Mouse (Mus musculus): ENCODE results near the gene Slc10a7. TPM values are rescaled to one million over a fixed set of nuclear protein-coding genes. Genes with fewer than 3 reads are reported as not detected.
"Not testable (repeated sequence)": the region's sequence is repeated elsewhere in the genome, so short reads cannot be mapped to it uniquely, and the experiment has no call there.

Gene Slc10a7
- polyA plus RNA-seq, 1 experiment from 2014 or later = 19.2 TPM

DNA sequence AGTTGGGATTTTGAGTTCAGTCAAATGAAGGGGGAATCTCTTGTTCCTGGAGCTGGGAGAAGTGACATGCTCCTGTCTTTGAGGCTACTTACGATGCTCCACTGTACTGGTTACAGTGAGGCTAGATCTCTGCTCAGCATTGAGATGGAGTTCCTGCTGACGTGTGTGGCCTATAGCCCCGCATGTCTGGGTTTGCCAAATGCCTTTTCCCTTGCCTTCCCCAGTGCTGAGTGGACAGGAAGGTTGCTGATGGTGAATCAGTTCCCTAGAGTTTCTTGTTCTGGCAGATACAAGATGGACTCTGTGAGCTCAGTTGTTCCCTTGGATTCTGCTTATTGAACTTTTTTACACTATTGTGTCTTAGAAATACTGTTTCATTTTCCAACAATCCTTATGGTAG lies 1.8 kb downstream of the Slc10a7 start:
- H3K27me3 ChIP-seq = no peaks in the 10 kb centered on the region
- H3K9ac ChIP-seq = no peak overlapping the region
- no peak overlapping the region; the same call in 1 of the 2 replicates for H3K4me2 ChIP-seq
- no peak for ATAC-seq (replicated peaks; ENCODE audit: low FRiP score)
- H3K9me3 ChIP-seq (replicated peaks) = no peaks in the 10 kb centered on the region
- 73% methylated on average over 3 of the region's 3 CpGs for WGBS
- no peak overlapping the region for H3K27ac ChIP-seq
- no peak overlapping the region for H3K4me3 ChIP-seq (replicated peaks)
- H3K4me1 ChIP-seq = peaks cover 13% of the 10 kb centered on the region
- H3K36me3 ChIP-seq = peaks cover 17% of the 10 kb centered on the region

DNA sequence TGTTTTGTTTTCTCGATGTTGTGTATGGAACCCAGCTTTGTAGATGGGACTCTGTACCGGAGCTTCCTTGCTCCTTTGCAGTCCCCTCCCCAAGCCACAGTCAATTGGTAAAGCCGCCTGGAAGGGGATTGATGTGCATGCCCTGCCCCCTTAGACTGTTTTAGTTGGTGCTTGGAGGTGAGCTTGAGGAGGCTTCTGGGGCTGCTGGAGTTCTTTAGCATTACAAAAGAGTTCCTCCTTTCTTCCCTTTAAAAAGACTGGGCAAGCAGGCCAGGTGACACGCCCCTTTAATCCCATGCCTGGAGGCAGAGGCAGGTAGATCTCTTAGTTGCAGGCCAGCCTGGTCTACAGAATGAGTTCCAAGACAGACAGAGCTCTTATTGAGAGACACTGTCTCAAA lies 4.0 kb downstream of the Slc10a7 start:
- Histone ChIP-seq H3K9ac (no peak overlapping the region), H3K4me3 (replicated peaks) (no peak overlapping the region), H3K27me3 (no peaks in the 10 kb centered on the region), H3K36me3 (peaks cover 26% of the 10 kb centered on the region), H3K4me1 (peaks cover 8% of the 10 kb centered on the region), H3K9me3 (replicated peaks) (no peaks in the 10 kb centered on the region), H3K27ac (no peak overlapping the region), H3K4me2 (no peak overlapping the region)
- 91% methylated on average over 4 of the region's 4 CpGs for WGBS
- no peak for ATAC-seq (replicated peaks; ENCODE audit: low FRiP score)

DNA sequence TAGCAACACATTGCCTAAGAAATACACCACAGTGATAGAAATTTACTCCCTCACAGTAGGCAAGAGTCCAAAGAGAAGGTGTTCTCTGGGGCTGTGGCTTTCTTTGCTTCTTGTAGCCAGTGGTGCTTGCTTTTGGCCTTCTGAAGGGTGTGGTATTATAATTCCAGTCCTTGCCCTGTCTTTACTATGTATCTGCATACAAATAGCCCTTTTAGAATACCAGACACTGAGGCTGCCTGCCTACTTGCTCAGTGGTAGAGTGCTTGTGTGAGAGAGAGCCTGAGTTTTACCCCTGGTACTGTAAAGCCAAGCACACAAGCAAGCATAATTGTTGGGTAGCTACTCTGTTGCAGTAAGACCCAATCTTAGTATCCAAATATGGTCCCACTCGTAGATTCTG lies 5.6 kb downstream of the Slc10a7 start:
- H3K9me3 ChIP-seq (replicated peaks) = no peaks in the 10 kb centered on the region
- no peak overlapping the region for H3K9ac ChIP-seq
- peaks cover 8% of the 10 kb centered on the region for H3K4me1 ChIP-seq
- no peaks in the 10 kb centered on the region for H3K27me3 ChIP-seq
- no peak for ATAC-seq (replicated peaks; ENCODE audit: low FRiP score)
- H3K4me3 ChIP-seq (replicated peaks) = no peak overlapping the region
- no peak overlapping the region for H3K27ac ChIP-seq
- no peak overlapping the region for H3K4me2 ChIP-seq
- H3K36me3 ChIP-seq = peaks cover 26% of the 10 kb centered on the region
- WGBS = 100% methylated on average over 1 of the region's 1 CpGs

DNA sequence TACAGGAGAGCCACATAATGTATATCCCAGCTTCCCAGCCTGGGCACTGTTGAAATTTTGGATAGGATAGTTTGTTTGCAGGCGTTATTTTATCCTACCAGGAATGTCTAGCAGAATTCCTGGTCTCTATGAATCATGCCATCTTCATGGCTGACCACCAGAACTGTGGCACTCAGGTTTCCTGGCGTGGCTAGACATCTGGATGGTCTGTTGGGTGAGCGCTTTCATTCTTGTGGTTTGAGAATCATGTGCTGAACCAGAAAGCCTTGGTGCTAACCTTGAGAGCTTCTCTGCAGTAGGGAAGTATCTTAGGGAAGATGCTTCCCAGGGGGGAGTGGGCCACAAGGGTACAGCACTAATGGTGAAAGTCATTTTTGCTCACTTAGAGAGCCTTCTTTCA lies 6.0 kb downstream of the Slc10a7 start:
- no peak overlapping the region for H3K4me3 ChIP-seq (replicated peaks)
- no peak for ATAC-seq (replicated peaks; ENCODE audit: low FRiP score)
- no peak overlapping the region for H3K9ac ChIP-seq
- peaks cover 26% of the 10 kb centered on the region for H3K36me3 ChIP-seq
- 91% methylated on average over 3 of the region's 3 CpGs for WGBS
- peaks cover 8% of the 10 kb centered on the region for H3K4me1 ChIP-seq
- H3K27me3 ChIP-seq = no peaks in the 10 kb centered on the region
- H3K27ac ChIP-seq = no peak overlapping the region
- no peak overlapping the region for H3K4me2 ChIP-seq
- H3K9me3 ChIP-seq (replicated peaks) = no peaks in the 10 kb centered on the region

DNA sequence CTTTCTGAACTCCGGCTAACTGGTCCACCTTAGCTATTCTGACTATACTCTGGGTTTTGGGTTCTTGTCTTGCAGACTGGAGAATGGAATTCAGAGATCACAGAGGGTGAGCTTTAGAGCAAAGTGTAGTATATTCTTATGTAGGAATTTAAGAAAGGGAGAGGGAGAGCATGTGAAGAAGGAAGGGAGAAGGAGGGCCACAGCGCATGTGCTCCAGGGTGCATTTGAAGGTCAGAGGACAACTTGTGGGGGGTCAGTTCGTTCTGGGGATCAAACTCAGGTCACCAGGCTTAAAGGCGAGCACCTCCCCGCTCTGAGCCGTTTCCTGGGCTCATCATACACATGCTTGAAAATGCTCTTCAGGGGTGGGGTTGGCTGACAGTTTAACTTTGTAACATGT lies 24.8 kb downstream of the Slc10a7 start:
- WGBS = 82% methylated on average over 6 of the region's 6 CpGs
- H3K4me1 ChIP-seq = no peaks in the 10 kb centered on the region
- H3K27me3 ChIP-seq = no peaks in the 10 kb centered on the region
- no peak for ATAC-seq (replicated peaks; ENCODE audit: low FRiP score)
- no peak overlapping the region for H3K27ac ChIP-seq
- no peak overlapping the region for H3K4me2 ChIP-seq
- H3K4me3 ChIP-seq (replicated peaks) = no peak overlapping the region
- no peaks in the 10 kb centered on the region for H3K9me3 ChIP-seq (replicated peaks)
- H3K36me3 ChIP-seq = peaks cover 38% of the 10 kb centered on the region
- no peak overlapping the region for H3K9ac ChIP-seq

DNA sequence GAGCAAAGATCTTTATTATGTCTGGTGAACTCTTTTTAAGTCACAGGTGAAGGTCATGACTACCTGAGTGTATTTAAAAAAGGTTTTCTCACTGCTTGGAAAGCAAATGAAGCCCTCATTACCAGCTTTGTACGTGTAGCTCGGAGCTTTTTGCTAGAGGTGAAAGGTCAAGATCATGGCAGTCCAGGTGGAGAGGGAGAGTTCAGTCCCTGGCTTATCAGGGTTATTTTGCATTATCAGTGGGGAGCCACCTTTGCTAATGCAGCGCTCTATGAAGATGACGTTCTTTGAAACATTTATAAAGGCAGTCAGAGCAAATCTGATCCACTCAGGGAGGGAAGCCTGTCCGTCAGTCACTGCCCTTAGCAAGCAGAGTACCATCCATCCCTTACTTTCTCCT lies 27.6 kb downstream of the Slc10a7 start:
- Histone ChIP-seq H3K4me1 (no peaks in the 10 kb centered on the region), H3K27me3 (no peaks in the 10 kb centered on the region), H3K9me3 (replicated peaks) (no peaks in the 10 kb centered on the region), H3K4me2 (no peak overlapping the region), H3K27ac (no peak overlapping the region), H3K4me3 (replicated peaks) (no peak overlapping the region), H3K36me3 (peaks cover 26% of the 10 kb centered on the region), H3K9ac (no peak overlapping the region)
- WGBS = 86% methylated on average over 5 of the region's 5 CpGs
- no peak for ATAC-seq (replicated peaks; ENCODE audit: low FRiP score)

DNA sequence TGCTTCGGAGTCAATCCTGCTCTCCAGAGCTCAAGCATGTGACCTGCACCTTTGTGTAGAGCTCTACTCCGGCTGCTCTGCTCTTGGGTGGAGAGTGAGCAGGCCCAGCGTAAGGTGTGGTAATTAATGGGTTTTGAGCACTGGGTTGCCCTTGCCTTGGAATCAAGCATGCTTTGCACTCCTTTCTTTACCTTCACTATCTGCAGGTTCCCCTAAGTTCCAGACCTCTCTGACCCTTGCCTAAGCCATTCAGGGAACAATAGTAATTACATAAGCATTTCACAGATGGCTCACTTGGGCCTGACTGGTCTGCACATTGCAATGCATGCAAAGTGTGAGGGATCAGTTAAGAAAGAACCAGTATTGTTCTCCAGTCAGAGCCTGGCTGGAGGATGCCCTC lies 28.6 kb downstream of the Slc10a7 start:
- ATAC-seq (replicated peaks; ENCODE audit: low FRiP score) = no peak
- Histone ChIP-seq H3K27me3 (no peaks in the 10 kb centered on the region), H3K4me3 (replicated peaks) (no peak overlapping the region), H3K9ac (no peak overlapping the region), H3K4me1 (no peaks in the 10 kb centered on the region), H3K4me2 (no peak overlapping the region), H3K27ac (no peak overlapping the region), H3K9me3 (replicated peaks) (no peaks in the 10 kb centered on the region), H3K36me3 (peaks cover 27% of the 10 kb centered on the region)
- 90% methylated on average over 3 of the region's 3 CpGs for WGBS

- 93% methylated on average over 5 of the region's 6 CpGs for WGBS
- not testable (repeated sequence) for H3K9me3 ChIP-seq (replicated peaks); H3K27ac ChIP-seq; H3K9ac ChIP-seq; ATAC-seq (replicated peaks; ENCODE audit: low FRiP score); H3K27me3 ChIP-seq; H3K4me1 ChIP-seq; H3K4me2 ChIP-seq; H3K4me3 ChIP-seq (replicated peaks)
- H3K36me3 ChIP-seq = peaks cover 26% of the 10 kb centered on the region
These were observed 33.5 kb downstream of the Slc10a7 start for GRCm38 (mm10) chr8:78542670-78543069.

DNA sequence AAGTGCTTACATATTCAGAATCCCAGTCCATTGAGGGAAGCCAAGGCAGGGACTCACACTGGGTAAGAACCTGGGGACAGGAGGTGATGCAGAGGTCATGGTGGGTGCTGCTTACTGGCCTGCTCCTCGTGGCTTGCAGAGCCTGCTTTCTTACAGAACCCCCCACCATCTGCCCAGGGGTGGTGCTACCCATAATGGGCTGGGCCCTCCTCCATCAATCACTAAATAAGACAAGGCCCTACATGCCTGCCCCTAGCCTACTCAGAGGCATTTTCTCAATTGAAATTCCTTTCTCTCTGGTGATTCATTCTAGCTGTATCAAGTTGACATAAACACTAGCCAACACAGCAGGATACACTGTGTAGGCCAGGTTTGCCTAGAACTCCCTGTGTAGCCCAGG lies 34.5 kb downstream of the Slc10a7 start:
- H3K4me1 ChIP-seq = 0 out of 2 replicates have a peak, but pooled peaks cover 2% of the 10 kb centered on the region
- ATAC-seq (replicated peaks; ENCODE audit: low FRiP score) = no peak
- H3K4me3 ChIP-seq (replicated peaks) = no peak overlapping the region
- no peak overlapping the region for H3K9ac ChIP-seq
- 26% methylated on average over 1 of the region's 1 CpGs for WGBS
- peaks cover 20% of the 10 kb centered on the region for H3K36me3 ChIP-seq
- no peaks in the 10 kb centered on the region for H3K27me3 ChIP-seq
- H3K27ac ChIP-seq = no peak overlapping the region
- no peaks in the 10 kb centered on the region for H3K9me3 ChIP-seq (replicated peaks)
- H3K4me2 ChIP-seq = no peak overlapping the region

- 0 out of 2 replicates have a peak, but pooled peaks cover 2% of the 10 kb centered on the region for H3K4me1 ChIP-seq
These were observed 35.4 kb downstream of the Slc10a7 start for GRCm38 (mm10) chr8:78544545-78544944.

DNA sequence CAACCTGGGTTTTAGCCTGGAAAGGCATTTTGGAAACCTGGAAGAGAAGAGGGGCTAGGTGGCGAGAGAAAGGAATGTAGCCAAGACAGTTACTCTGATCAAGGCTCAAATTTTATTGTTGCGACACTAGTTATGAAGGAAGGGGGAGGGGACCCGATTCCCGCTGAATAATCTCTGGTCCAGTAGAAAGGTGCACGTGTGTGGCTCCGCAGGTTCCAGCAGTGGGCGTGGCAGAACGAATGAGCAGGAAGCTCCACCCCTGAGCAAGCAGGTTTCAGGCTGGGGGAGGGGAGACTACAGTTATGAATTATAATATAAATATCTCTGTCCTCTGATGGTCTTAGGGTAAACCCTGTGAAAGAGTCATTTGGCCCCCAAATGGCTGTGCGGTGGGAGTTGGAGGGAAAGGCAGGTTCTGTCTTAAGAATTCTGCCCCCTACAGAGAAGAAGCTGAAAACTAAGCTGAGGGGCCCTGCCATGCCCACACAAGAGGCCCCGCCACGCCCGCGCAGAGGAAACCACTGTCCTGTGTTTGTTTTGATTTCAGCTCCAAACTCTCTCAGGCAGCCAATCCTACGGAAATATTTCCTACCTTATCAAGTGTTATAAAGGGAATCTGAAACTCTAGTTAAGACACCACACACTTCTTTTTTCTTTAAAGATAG lies 36.1 kb downstream of the Slc10a7 start:
- WGBS = 46% methylated on average over 9 of the region's 14 CpGs

More at GRCm38 (mm10) chr8:78544545-78544944, 35.4 kb downstream of the Slc10a7 start:
- no peak overlapping the region for H3K4me2 ChIP-seq
- H3K36me3 ChIP-seq = peaks cover 20% of the 10 kb centered on the region
- no peak for ATAC-seq (replicated peaks; ENCODE audit: low FRiP score)
- WGBS = 17% methylated on average over 2 of the region's 2 CpGs
- H3K9ac ChIP-seq = no peak overlapping the region
- H3K27me3 ChIP-seq = no peaks in the 10 kb centered on the region
- H3K27ac ChIP-seq = no peak overlapping the region
- H3K9me3 ChIP-seq (replicated peaks) = no peaks in the 10 kb centered on the region
- no peak overlapping the region for H3K4me3 ChIP-seq (replicated peaks)

DNA sequence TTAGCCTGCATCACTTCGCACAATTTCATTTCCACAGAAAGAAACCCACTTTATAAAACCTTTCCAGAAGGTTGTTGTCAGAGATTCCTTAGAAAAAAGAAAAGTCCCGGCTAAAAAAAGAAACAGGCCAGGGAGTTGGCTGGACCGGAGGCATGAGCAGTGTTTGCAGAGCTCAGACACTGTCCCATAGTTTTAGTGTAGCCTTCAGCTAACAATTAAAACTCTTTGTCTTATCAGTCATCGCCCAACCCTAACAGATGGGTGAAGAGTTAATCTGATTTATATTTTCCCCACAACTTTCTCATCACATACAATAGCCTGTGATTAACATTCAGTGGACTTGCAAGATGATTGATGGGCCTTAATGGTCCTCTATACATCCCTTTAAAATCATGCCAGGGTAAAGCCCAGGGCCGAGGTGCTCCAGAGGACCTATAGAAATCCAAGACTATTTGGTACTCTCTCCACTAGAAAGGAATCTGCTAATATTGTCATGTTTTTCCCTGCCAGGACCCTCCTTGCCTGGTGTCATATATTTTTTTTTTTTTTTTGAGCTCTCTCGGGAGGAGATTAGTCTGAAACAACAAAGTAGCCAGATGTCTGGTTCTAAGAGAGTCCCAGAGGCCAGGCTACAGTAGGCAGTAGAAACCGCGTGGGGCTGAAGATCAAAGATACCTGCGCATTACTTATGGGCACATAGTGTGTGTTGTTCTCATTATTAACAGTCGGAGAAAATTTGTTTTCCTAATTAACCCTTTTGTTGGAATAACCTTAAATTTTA lies 41.0 kb downstream of the Slc10a7 start:
- ATAC-seq (replicated peaks; ENCODE audit: low FRiP score) = no peak
- Histone ChIP-seq H3K36me3 (peaks cover 6% of the 10 kb centered on the region; the same call in 1 of the 2 replicates), H3K9ac (no peak overlapping the region), H3K4me3 (replicated peaks) (no peak overlapping the region), H3K27me3 (no peaks in the 10 kb centered on the region), H3K27ac (no peak overlapping the region), H3K4me1 (peaks cover 10% of the 10 kb centered on the region; the same call in 1 of the 2 replicates), H3K9me3 (replicated peaks) (no peaks in the 10 kb centered on the region), H3K4me2 (no peak overlapping the region)
- WGBS = 49% methylated on average over 10 of the region's 10 CpGs

More for the DNA sequence above, 36.1 kb downstream of the Slc10a7 start:
- not testable (repeated sequence) for H3K27ac ChIP-seq; H3K9me3 ChIP-seq (replicated peaks); H3K27me3 ChIP-seq; ATAC-seq (replicated peaks; ENCODE audit: low FRiP score); H3K4me2 ChIP-seq; H3K4me3 ChIP-seq (replicated peaks); H3K9ac ChIP-seq; H3K4me1 ChIP-seq
- peaks cover 20% of the 10 kb centered on the region for H3K36me3 ChIP-seq
